Mouse (Mus musculus) midbrain, embryonic 12.5 days (tissue): ENCODE results near the gene Apol11a. TPM values are rescaled to one million over a fixed set of nuclear protein-coding genes. Genes with fewer than 3 reads are reported as not detected.

Experiments
- polyA plus RNA-seq: library from polyadenylated mRNA; unstranded; fragments of >200 nt; fragmentation: Nextera tagmentation; extraction: Ambion mirVana; gene quantifications from 2 replicates; pipeline ENCODE4 v1.2.1, GENCODE M21; 2016

Apol11a gene
- polyA plus RNA-seq, 1 experiment from 2014 or later: not detected

Other genes starting within 250 kb of the Apol11a start
- gene Rbfox2, start 201.3 kb upstream of the Apol11a start, polyA plus RNA-seq: 118 and 130 TPM in 2 replicates
- not detected in 2 replicates for gene Apol7a, start 109.2 kb upstream of the Apol11a start, polyA plus RNA-seq
- 0.07 TPM in 1 of 2 replicates, not detected in the other for gene Apol9a, start 97.1 kb upstream of the Apol11a start, polyA plus RNA-seq
- not detected in 2 replicates for gene Apol7b, start 60.8 kb upstream of the Apol11a start, polyA plus RNA-seq
- gene Apol10a, start 31.2 kb upstream of the Apol11a start, polyA plus RNA-seq: not detected in 2 replicates
- gene Apol7c, start 25.0 kb downstream of the Apol11a start, polyA plus RNA-seq: not detected in 2 replicates
- gene 1700025B11Rik, start 53.6 kb downstream of the Apol11a start, polyA plus RNA-seq: not detected in 2 replicates
- not detected in 2 replicates for gene Apol10b, start 87.9 kb downstream of the Apol11a start, polyA plus RNA-seq
- gene Gm36245, start 91.0 kb downstream of the Apol11a start, polyA plus RNA-seq: not detected in 2 replicates
- gene Apol11b, start 135.0 kb downstream of the Apol11a start, polyA plus RNA-seq: 0.11 and 0.25 TPM in 2 replicates
- gene Apol7e, start 190.6 kb downstream of the Apol11a start, polyA plus RNA-seq: not detected in 2 replicates
- gene Apol9b, start 220.8 kb downstream of the Apol11a start, polyA plus RNA-seq: not detected in 2 replicates
- 0.22 and 0.40 TPM in 2 replicates for gene Apol8, start 248.7 kb downstream of the Apol11a start, polyA plus RNA-seq